Mouse (Mus musculus) C2C12 (cell line): ENCODE measurements around the gene Vps18.

ENCODE experiments used
- CEBPB ChIP-seq: IDR thresholded peaks from one replicate; pipeline ENCODE4 v1.6.1; 2011; ENCODE audit warnings: low read depth, mild to moderate bottlenecking, control low read depth, moderate library complexity
- CTCF ChIP-seq: IDR thresholded peaks from one replicate; pipeline ENCODE4 v1.5.1; 2011; ENCODE audit not compliant: control insufficient read depth, insufficient read depth, insufficient read length
- FOSL1 ChIP-seq: IDR thresholded peaks from one replicate; pipeline ENCODE4 v1.8.0; 2011; ENCODE audit warnings: mild to moderate bottlenecking, low read length; ENCODE audit not compliant: poor library complexity, insufficient read depth, severe bottlenecking
- MAX ChIP-seq: IDR thresholded peaks from one replicate; pipeline ENCODE4 v1.6.1; 2011; ENCODE audit warnings: mild to moderate bottlenecking, control low read depth
- MYOD1 ChIP-seq: IDR thresholded peaks from one replicate; pipeline ENCODE4 v1.6.1; 2011; ENCODE audit warnings: low read depth; ENCODE audit not compliant: control insufficient read depth, insufficient read length
- MYOG ChIP-seq: IDR thresholded peaks from one replicate; pipeline ENCODE4 v1.6.1; 2011; ENCODE audit not compliant: control insufficient read depth, insufficient read length; ENCODE audit errors: extremely low read depth
- USF1 ChIP-seq: IDR thresholded peaks from one replicate; pipeline ENCODE4 v1.6.1; 2011; ENCODE audit warnings: low read depth, mild to moderate bottlenecking, control low read depth, moderate library complexity

GRCm38 (mm10) chr2:119289014-119289416, 475 bp downstream of the Vps18 start:
- TF ChIP-seq MAX (no peak), CTCF (no peak), MYOD1 (no peak), USF1 (no peak), MYOG (no peak), CEBPB (no peak), FOSL1 (no peak)
